Comparison of ENCODE assay signal across 27 mouse cellular contexts in genomic region chr2:153651681-153652080, GRCm38 (mm10). TPM values are rescaled to one million over a fixed set of nuclear protein-coding genes. Genes with fewer than 3 reads are reported as not detected.
DNase-seq lines count a peak whose midpoint lies in the region; ATAC-seq lines count a peak whose summit lies in the region.
"Had no signal": no experiment of that assay in that cellular context is flagged by ENCODE, and none has a peak within 500 bp of the region (broad histone marks: within the 10 kb centered on the region; RNA-seq: fewer than 3 reads in every experiment).

No protein-coding gene starts in this region.

- H3K4me2 ChIP-seq in midbrain, embryonic 11.5 days: no peak overlapping the region
- H3K4me2 ChIP-seq: heart, embryonic 11.5 days; neural tube, embryonic 12.5 days had no signal

- peaks cover 5% of the 10 kb centered on the region; the same call in 1 of the 2 replicates for H3K36me3 ChIP-seq in heart, embryonic 10.5 days
- H3K36me3 ChIP-seq in midbrain, embryonic 11.5 days (ENCODE audit: control insufficient read depth, insufficient read depth, low read length): no peaks in the 10 kb centered on the region
- H3K36me3 ChIP-seq in midbrain, embryonic 10.5 days: 0 out of 2 replicates have a peak, but pooled peaks cover 3% of the 10 kb centered on the region
- H3K36me3 ChIP-seq: embryonic facial prominence, embryonic 13.5 days; neural tube, embryonic 12.5 days had no signal

- intact Hi-C loops in heart, postnatal 14 days (cut with DNase I): no loop called here

- H3K4me1 ChIP-seq in heart, embryonic 10.5 days: peaks cover 39% of the 10 kb centered on the region
- peaks cover 22% of the 10 kb centered on the region for H3K4me1 ChIP-seq in midbrain, embryonic 11.5 days (ENCODE audit: control insufficient read depth, insufficient read depth, low read length)
- peaks cover 34% of the 10 kb centered on the region for H3K4me1 ChIP-seq in midbrain, embryonic 10.5 days

- no peaks in the 10 kb centered on the region for H3K9me3 ChIP-seq in heart, embryonic 10.5 days
- no peaks in the 10 kb centered on the region for H3K9me3 ChIP-seq in midbrain, embryonic 11.5 days (ENCODE audit: control insufficient read depth, low read length)
- no peaks in the 10 kb centered on the region for H3K9me3 ChIP-seq in midbrain, embryonic 10.5 days (replicated peaks)
- H3K9me3 ChIP-seq: embryonic facial prominence, embryonic 13.5 days; neural tube, embryonic 12.5 days had no signal

- DNase-seq in heart, embryonic 10.5 days (ENCODE audit: low spot score): no peak
- no peak for DNase-seq in heart, postnatal 14 days
- peak; percentile 83 for DNase-seq in midbrain, embryonic 11.5 days (ENCODE audit: low spot score, missing footprints)
- DNase-seq in midbrain, embryonic 10.5 days (ENCODE audit: low spot score): no peak
- DNase-seq in embryo, embryonic 11 days: peak; percentile 39
- peak; percentile 72 for DNase-seq in retina, postnatal 1 day
- DNase-seq in adrenal gland, postnatal 4 days (ENCODE audit: low spot score in 2 of 2): no peak
- no peak for DNase-seq in ovary, adult 18-20 months (ENCODE audit: low spot score)
- DNase-seq: adrenal gland, adult 8-10 months; cerebellum, postnatal 25 days; heart, postnatal 10 days; kidney, adult 9 months; kidney, postnatal 25 days; liver; lung, adult 18-20 months; lung, postnatal 14 days; spleen, adult 18-20 months; thymus, adult 2 months had no signal

- 29% methylated on average over 3 of the region's 3 CpGs for WGBS in heart, embryonic 10.5 days
- 25% methylated on average over 3 of the region's 3 CpGs for WGBS in midbrain, embryonic 11.5 days
- WGBS in midbrain, embryonic 10.5 days: 28% methylated on average over 3 of the region's 3 CpGs

- no peak for ATAC-seq in midbrain, embryonic 11.5 days (ENCODE audit: low FRiP score)
- ATAC-seq: CD4-positive, CD25-positive, alpha-beta regulatory T cell, adult 4 months; inflammation-experienced regulatory T-cells, adult 6 months had no signal

- H3K27ac ChIP-seq in heart, embryonic 10.5 days: peak overlapping the region; percentile 37; the same call in 1 of the 2 replicates
- no peak overlapping the region for H3K27ac ChIP-seq in midbrain, embryonic 11.5 days (ENCODE audit: low read depth, low read length)
- no peak overlapping the region for H3K27ac ChIP-seq in midbrain, embryonic 10.5 days (replicated peaks)
- H3K27ac ChIP-seq: embryonic facial prominence, embryonic 13.5 days; neural tube, embryonic 12.5 days had no signal

- H3K27me3 ChIP-seq in heart, embryonic 10.5 days (ENCODE audit: insufficient read depth, poor library complexity, severe bottlenecking): peaks cover 11% of the 10 kb centered on the region; the same call in 1 of the 2 replicates
- H3K27me3 ChIP-seq in midbrain, embryonic 11.5 days (ENCODE audit: control insufficient read depth, insufficient read depth, low read length): peaks cover 8% of the 10 kb centered on the region
- H3K27me3 ChIP-seq in midbrain, embryonic 10.5 days (ENCODE audit: low read depth, poor library complexity, severe bottlenecking): peaks cover 33% of the 10 kb centered on the region

- no peak overlapping the region for H3K9ac ChIP-seq in midbrain, embryonic 11.5 days (ENCODE audit: low read length)
- H3K9ac ChIP-seq: embryonic facial prominence, embryonic 13.5 days; neural tube, embryonic 12.5 days had no signal

- no peak overlapping the region for H3K4me3 ChIP-seq in heart, embryonic 10.5 days
- no peak overlapping the region for H3K4me3 ChIP-seq in midbrain, embryonic 11.5 days (ENCODE audit: low read depth, low read length)
- H3K4me3 ChIP-seq in midbrain, embryonic 10.5 days: no peak overlapping the region
- H3K4me3 ChIP-seq: embryonic facial prominence, embryonic 13.5 days; neural tube, embryonic 12.5 days had no signal

RNA-seq across cellular contexts. Expression of gene Dnmt3b, which starts 2.4 kb away (rescaled TPM):
- 10.2 and 17.0 TPM in 2 replicates for polyA plus RNA-seq in heart, embryonic 10.5 days (2016; fragmentation: Nextera tagmentation; extraction: Ambion mirVana)
- 1 to 10 TPM; 1.9 to 2.1 TPM for total RNA-seq in heart, postnatal 14 days (2021)
- polyA plus RNA-seq in midbrain, embryonic 11.5 days (2014; fragmentation: Nextera tagmentation; extraction: Ambion mirVana): 12.7 and 12.9 TPM in 2 replicates
- polyA plus RNA-seq in midbrain, embryonic 10.5 days (2016; fragmentation: Nextera tagmentation; extraction: Ambion mirVana): 18.8 and 20.6 TPM in 2 replicates
- 1 to 10 TPM; 6.7 to 8.2 TPM for total RNA-seq in adrenal gland, postnatal 4 days (2021)

RNA-seq across cellular contexts. Expression of gene Commd7, which starts 19.1 kb away (rescaled TPM):
- 64.8 and 68.6 TPM in 2 replicates for polyA plus RNA-seq in heart, embryonic 10.5 days (2016; fragmentation: Nextera tagmentation; extraction: Ambion mirVana)
- 10 to 100 TPM; 15.6 to 15.7 TPM for total RNA-seq in heart, postnatal 14 days (2021)
- polyA plus RNA-seq in midbrain, embryonic 11.5 days (2014; fragmentation: Nextera tagmentation; extraction: Ambion mirVana): 64.9 and 65.4 TPM in 2 replicates
- polyA plus RNA-seq in midbrain, embryonic 10.5 days (2016; fragmentation: Nextera tagmentation; extraction: Ambion mirVana): 69.7 and 70.5 TPM in 2 replicates
- total RNA-seq in adrenal gland, postnatal 4 days (2021): 10 to 100 TPM; 44.2 to 45.8 TPM

RNA-seq across cellular contexts. Expression of gene Dnmt3c, which starts 44.8 kb away (rescaled TPM):
- 0.10 and 0.12 TPM in 2 replicates for polyA plus RNA-seq in heart, embryonic 10.5 days (2016; fragmentation: Nextera tagmentation; extraction: Ambion mirVana)
- total RNA-seq in heart, postnatal 14 days (2021): not detected
- polyA plus RNA-seq in midbrain, embryonic 11.5 days (2014; fragmentation: Nextera tagmentation; extraction: Ambion mirVana): 0.07 TPM in 1 of 2 replicates, not detected in the other
- 0.06 TPM in 1 of 2 replicates, not detected in the other for polyA plus RNA-seq in midbrain, embryonic 10.5 days (2016; fragmentation: Nextera tagmentation; extraction: Ambion mirVana)
- total RNA-seq in adrenal gland, postnatal 4 days (2021): not detected
- total RNA-seq: adrenal gland, adult 8-10 months; gastrocnemius, adult 18-20 months; heart, postnatal 10 days; left cerebral cortex, adult 18-20 months; left cerebral cortex, postnatal 36 days; monocyte, adult 5-6 weeks had no signal
- polyA plus RNA-seq: CD4-positive, CD25-positive, alpha-beta regulatory T cell, adult 4 months; embryonic facial prominence, embryonic 13.5 days; heart, embryonic 11.5 days; inflammation-experienced regulatory T-cells, adult 6 months; thymus, adult 2 months had no signal

Comparison
In these comparisons a context has a peak if more than half of its experiments do, and no peak if none do; other contexts are left out.
1. DNase-seq: peak in midbrain, embryonic 11.5 days (single experiment), embryo, embryonic 11 days (single experiment) and retina, postnatal 1 day (single experiment); none in heart, embryonic 10.5 days (single experiment), heart, postnatal 14 days (0 of 2), midbrain, embryonic 10.5 days (single experiment), adrenal gland, postnatal 4 days (0 of 2) and ovary, adult 18-20 months (single experiment).